Mouse (Mus musculus) embryo, embryonic 9.5 days (tissue): ENCODE data around the gene Lrrc29.
A peak's percentile ranks its signal among the peaks of the same experiment; 100 is the strongest.
"Not testable (repeated sequence)": the region's sequence is repeated elsewhere in the genome, so short reads cannot be mapped to it uniquely, and the experiment has no call there.

Experiments used
- DNase-seq: peaks from one replicate; pipeline ENCODE4 v3.0.0-alpha.2; 2017; ENCODE audit errors: extremely low spot score

The Lrrc29 gene

GRCm38 (mm10) chr8:105311718-105312117 lies 14.4 kb downstream of the Lrrc29 start:
- no peak for DNase-seq

DNA sequence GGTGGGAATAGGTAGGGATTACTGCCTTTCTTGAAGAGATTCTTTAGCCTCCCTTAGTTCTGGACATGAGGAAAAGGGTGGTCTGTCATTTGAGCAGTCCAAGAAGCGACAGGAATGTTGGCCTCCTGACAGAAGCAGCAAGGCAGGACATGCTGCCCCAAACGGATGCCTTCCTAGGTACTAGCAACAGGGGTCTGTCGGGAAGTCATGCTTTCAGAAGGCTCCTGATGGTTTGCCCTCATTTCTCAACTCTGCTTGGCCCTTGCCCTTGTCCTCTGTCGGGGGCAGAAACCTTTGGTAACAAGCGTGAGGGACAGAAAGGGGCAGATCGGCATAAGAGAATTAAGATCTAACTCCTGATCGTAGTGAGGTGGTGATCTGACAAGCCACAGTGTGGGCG lies 16.0 kb downstream of the Lrrc29 start:
- no peak for DNase-seq

- no peak for DNase-seq
Observed at GRCm38 (mm10) chr8:105309142-105309847, 16.8 kb downstream of the Lrrc29 start.

DNA sequence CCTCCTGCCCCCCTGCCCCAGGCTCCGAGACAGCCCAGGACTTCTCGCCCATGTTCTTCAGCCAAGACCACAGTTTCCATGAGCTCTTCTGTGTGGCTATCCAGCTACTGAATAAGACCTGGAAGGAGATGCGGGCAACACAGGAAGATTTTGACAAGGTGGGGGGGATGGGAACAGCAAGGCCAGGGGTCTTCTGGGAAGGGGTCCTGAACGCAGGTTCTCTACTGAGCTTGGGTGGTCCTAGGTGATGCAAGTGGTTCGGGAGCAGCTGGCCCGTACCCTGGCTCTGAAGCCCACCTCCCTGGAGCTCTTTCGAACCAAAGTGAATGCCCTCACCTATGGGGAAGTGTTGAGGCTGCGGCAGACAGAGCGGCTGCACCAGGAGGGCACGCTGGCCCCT lies 17.6 kb downstream of the Lrrc29 start:
- no peak for DNase-seq

GRCm38 (mm10) chr8:105307670-105308069 lies 18.4 kb downstream of the Lrrc29 start:
- DNase-seq, result no peak

DNA sequence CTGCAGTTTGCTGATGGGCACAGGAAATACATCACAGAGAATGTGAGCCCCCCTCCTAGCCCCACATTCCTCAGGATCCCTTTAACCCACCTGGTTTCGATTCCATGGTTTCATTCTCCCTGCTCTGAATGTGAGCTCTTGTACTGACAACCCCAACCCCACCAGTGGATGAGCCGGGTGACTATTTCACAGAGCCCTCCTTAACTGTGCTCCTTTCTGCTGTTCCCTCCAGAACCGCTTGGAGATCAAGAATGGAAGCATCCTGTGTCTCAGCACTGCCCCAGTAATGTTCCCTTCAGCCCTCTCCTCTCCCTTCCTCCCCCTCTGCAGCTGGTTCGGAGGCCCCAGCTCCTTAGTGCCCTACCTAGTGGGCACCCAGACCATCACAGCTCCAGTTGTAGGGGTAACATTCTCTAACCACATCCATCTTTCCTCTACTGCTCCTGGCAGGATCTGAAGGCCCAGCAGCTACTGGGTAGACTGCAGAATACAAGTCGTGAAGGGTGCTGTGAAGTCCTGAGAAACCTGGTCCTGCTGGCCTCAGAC lies 19.9 kb downstream of the Lrrc29 start:
- DNase-seq, result no peak

GRCm38 (mm10) chr8:105305211-105306145 lies 20.6 kb downstream of the Lrrc29 start, which contains the start of gene Elmo3:
Gene Elmo3, plus strand, starts transcription at chr8:105305601.
- DNase-seq, result peak; percentile 69

DNA sequence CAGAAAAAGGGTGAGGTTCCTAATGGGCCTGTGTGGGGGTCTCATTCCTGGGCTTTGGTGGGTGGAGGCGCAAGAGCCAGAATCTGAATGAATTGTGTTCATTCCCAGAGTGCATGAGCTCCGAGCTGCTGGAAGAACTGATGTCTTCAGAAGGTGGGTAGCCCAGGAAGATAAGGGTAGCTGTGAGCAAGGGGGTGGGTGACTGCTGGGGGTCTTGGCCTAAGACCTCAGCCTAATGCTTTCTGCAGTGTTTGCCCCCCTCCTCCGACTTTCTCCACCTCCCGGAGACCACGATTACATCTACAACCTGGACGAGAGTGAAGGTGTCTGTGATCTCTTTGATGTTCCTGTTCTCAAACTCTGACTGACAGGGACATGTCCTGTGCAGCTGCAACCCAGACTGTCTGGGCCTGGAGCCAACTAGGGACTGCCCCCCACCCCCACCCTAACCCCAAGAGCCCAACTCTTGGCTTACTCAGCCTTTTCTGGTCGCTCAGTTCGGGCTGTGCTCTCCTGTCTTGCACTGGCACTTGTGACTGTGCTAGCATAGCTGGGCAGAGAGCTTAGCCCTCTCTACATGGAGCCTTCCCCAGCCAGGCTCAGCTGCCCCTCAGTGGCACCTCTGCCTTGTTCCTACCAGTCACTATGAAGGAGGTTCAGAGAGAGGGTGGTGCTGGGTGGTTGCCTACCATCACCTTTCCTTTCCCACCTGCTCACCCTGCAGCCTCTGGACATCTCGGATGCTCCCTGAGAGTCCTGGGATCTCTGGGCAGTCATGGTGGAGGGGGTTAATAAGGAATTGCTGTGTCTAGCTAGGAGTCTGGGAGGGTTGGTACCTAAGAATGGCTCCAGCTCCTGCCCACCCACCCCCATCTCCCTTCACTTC lies 21.5 kb downstream of the Lrrc29 start:
- no peak for DNase-seq

GRCm38 (mm10) chr8:105303874-105304273 lies 22.2 kb downstream of the Lrrc29 start:
- DNase-seq, result no peak

GRCm38 (mm10) chr8:105303396-105303795 lies 22.7 kb downstream of the Lrrc29 start:
- DNase-seq, result no peak

DNA sequence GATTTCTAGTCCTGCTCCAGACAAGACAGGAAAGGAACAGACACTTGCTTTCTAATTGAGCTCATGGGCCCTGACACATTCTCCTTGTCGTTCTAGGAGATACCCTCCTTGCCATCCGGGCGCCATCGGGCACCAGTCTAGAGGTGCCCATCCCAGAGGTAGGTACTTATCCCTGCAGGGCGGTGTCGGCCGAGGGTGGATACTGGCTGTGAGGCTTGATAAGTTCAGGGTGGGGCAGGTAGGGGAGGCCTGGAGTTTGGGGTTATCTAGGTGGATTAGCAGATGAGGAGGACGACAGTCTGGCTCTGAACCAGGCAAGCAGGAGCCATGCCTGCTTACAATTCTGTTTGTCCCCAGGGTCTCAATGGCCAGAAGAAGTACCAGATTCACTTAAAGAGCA lies 26.1 kb downstream of the Lrrc29 start:
- no peak for DNase-seq

- DNase-seq, result no peak
Observed at GRCm38 (mm10) chr8:105298351-105299252, 27.5 kb downstream of the Lrrc29 start.

GRCm38 (mm10) chr8:105297511-105298192 lies 28.4 kb downstream of the Lrrc29 start, which contains the start of gene E2f4:
Gene E2f4, plus strand, starts transcription at chr8:105297663.
- peak; percentile 88 for DNase-seq

GRCm38 (mm10) chr8:105295895-105296573 lies 30.0 kb downstream of the Lrrc29 start, which contains the start of gene Exoc3l:
Gene Exoc3l, minus strand, starts transcription at chr8:105296101.
- no peak for DNase-seq

DNA sequence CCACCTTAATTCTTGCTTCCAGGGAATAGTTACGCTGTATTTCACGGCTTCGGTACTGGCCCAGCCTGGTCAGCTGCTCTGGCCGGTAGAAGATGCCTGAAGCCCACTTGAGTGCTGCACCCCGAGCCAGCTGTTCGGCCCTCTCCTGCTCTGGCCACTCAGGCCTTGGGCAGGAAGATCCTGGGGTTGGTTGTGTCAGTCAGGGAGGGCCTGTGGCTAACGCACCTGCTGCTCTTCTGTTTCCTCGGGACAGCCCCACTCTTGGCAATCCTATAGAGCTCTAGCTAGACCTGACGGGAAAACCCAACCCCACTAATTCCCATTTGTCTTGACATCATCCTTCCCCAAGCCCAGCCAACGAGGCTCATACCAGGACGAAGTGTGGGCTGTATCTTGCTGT lies 30.8 kb downstream of the Lrrc29 start:
- no peak for DNase-seq

DNA sequence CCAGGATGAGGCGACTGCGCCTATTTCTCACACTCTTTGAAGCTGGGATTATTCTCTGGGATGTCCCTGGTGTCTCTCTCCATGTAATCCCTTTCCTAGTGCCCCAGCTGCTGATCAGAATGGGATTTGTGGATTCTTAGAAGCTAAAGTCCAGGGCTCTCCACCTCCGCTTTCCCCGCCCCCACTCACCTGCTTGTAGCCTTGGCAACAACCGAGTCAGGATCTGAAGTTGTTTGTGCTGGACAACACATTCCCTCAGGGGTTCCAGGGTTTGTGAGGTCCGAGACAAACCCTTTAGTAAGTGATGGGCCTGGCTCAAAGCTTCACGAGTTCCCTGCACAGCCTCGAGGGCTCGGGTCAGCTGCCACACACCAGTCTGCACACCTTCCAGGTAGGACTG lies 31.3 kb downstream of the Lrrc29 start:
- DNase-seq, result no peak

GRCm38 (mm10) chr8:105293405-105293804 lies 32.7 kb downstream of the Lrrc29 start:
- no peak for DNase-seq

GRCm38 (mm10) chr8:105292471-105292870 lies 33.6 kb downstream of the Lrrc29 start:
- no peak for DNase-seq

DNA sequence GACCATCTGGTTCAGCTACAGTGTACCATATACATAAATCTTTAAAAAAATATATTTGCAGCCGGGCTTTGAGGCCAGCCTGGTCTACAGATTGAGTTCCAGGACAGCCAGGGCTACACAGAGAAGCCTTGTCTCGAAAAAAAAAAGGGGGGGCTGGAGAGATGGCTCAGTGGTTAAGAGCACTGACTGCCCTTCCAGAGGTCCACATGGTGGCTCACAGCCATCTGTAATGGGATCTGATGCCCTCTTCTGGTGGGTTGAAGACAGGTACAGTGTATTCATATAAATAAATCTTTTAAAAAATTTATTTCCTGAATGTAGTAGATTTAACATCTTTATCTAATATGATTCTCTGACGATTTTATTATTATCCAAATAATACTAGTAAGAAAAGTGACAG lies 34.3 kb downstream of the Lrrc29 start:
- not testable (repeated sequence) for DNase-seq
